Mouse (Mus musculus) CD4-positive helper T cell, adult 2 months (primary cell): Measurements from ENCODE around the gene Ube2n.
A peak's percentile ranks its signal among the peaks of the same experiment; 100 is the strongest.
"Not testable (repeated sequence)": the region's sequence is repeated elsewhere in the genome, so short reads cannot be mapped to it uniquely, and the experiment has no call there.

Experiments used
- DNase-seq: peaks from one replicate; pipeline ENCODE4 v3.0.0-alpha.2; 2012; ENCODE audit warnings: low read depth, missing footprints, low spot score

Ube2n gene

DNA sequence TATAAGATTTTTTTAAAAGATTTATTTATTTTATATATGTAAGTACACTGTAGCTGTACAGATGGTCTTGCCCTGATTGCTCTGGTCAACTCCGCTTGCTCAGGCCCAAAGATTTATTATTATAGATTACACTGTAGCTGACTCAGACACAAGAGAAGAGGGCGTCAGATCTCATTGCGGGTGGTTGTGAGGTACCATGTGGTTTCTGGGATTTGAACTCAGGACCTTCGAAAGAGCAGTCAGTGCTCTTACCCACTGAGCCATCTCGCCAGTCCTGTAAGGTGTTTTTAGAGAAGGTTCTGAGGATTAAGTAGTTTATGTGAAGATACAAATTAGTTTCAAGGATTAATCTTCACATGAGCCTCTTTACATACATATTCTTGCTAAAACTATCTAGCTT is 10.9 kb downstream of the Ube2n start:
- no peak for DNase-seq

- no peak for DNase-seq
These were observed 11.7 kb downstream of the Ube2n start for GRCm38 (mm10) chr10:95526495-95527122.

- no peak for DNase-seq
These were observed 15.7 kb downstream of the Ube2n start for GRCm38 (mm10) chr10:95530551-95531121.

GRCm38 (mm10) chr10:95532916-95533315 is 18.0 kb downstream of the Ube2n start:
- no peak for DNase-seq

- DNase-seq: no peak
These were observed 18.4 kb downstream of the Ube2n start for GRCm38 (mm10) chr10:95533382-95533781.

- DNase-seq: no peak
These were observed 20.7 kb downstream of the Ube2n start for GRCm38 (mm10) chr10:95535399-95536221.

DNA sequence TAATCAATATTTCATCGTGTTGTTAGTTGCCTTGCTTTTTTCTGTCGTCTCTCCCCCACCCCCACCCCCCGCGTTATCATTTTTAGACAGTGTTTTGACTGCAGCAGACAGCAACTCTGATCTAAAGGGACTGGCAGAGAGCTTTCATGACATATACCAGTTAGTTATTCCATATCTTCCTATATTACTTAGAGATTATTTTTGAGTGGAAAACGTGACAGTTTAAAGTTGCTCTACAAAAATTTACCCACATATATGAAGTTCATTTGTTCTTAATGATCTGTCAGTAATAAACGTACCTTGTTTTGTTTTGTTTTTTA is 21.2 kb downstream of the Ube2n start:
- no peak for DNase-seq

DNA sequence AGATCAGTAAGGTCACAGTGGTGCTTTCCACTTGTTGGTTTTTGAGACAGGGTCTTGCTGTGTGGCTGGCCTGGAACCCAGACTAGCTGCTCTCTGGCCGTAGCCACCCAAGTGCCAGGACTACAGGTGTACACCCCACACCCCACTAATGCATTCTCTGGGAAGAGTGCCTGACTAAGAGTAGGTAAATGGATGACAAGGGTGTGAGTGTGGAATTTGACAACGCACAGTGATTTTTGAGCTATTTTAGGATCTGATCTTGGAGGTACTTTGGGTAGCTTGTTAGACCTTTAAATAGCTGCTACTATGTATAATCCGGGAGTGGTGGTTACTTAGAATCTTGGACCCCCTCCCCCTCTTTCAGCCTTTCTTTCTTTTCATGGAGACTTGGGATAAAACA is 24.3 kb downstream of the Ube2n start:
- no peak for DNase-seq

DNA sequence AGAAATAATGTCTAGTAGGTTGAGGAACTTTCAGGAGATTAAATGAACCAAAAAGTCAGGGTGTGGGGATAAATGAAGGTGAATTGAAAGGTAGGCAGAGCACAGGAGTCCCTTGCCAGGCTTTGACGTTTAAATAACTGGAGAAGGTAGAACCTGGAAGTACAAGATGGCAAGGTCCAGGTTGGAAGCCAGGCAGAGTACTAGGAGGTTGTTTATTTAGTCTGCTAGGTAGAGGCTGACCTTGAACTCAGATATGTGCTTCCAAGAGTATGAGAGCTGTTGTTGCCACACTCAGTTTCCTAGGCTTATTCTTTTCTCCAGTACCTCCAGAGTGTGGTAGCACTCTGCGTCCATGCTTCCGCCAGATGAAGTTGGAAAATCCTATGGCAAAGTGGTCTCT is 24.9 kb downstream of the Ube2n start:
- DNase-seq: no peak

- DNase-seq: no peak
These were observed 28.0 kb downstream of the Ube2n start for GRCm38 (mm10) chr10:95542916-95543315.

DNA sequence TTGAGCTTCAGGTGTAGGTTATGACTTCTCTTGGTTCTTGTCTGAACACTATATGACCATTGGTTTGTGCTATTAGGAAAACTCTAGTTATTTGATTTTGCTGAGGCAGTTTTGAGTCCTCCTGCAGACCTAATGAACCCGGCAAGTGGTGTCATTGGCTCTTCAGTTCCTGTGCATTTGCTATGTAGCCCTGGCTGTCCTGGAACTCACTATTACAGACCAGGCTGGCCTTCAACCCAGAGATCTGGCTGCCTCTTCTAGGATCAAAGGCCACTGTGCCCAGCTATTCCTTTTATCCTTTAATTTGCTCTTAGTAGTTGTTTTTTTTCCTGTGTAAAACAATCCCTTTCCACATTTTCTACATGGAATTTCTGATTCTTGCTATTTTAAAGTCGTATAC is 28.4 kb downstream of the Ube2n start:
- no peak for DNase-seq

DNA sequence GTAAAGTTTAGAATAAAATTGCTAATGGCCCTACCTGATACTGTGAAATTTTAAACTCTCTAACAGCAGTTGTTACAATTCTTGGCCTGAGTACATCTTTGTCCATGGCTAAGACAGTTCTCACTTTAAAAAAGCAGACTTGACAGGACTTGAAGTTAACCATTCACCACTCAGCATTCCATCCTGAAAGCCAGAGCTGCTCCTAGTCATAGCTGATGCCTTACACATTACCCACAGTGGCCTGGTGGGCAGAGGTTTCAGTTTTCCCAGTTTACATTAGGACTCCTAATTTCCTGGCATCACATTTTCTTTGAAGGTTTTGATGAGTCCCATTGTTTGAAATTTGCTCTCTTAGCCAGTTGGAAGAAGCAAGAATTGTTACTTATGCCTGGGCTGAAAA is 29.1 kb downstream of the Ube2n start:
- no peak for DNase-seq

GRCm38 (mm10) chr10:95544651-95545050 is 29.7 kb downstream of the Ube2n start:
- no peak for DNase-seq

DNA sequence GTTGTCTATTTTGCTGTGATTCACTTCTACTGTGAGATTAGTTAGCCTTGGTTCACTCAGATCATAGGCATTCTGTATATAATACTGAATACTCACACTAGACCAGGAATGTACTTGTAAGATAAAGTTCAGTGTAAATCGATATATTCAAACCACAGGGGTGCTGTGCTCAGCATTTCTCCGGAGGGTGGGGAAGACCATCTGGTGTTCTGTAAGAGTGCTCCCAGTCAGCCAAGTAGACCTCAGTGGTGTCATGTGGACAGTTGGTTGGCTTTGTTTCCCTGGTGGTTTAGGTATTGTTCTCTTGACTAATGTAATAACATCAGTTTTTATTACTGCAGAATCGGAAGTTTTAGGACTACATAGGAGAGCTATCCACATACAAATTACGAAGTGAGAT is 30.1 kb downstream of the Ube2n start:
- no peak for DNase-seq

- no peak for DNase-seq
These were observed 31.2 kb downstream of the Ube2n start for GRCm38 (mm10) chr10:95546178-95546577.

DNA sequence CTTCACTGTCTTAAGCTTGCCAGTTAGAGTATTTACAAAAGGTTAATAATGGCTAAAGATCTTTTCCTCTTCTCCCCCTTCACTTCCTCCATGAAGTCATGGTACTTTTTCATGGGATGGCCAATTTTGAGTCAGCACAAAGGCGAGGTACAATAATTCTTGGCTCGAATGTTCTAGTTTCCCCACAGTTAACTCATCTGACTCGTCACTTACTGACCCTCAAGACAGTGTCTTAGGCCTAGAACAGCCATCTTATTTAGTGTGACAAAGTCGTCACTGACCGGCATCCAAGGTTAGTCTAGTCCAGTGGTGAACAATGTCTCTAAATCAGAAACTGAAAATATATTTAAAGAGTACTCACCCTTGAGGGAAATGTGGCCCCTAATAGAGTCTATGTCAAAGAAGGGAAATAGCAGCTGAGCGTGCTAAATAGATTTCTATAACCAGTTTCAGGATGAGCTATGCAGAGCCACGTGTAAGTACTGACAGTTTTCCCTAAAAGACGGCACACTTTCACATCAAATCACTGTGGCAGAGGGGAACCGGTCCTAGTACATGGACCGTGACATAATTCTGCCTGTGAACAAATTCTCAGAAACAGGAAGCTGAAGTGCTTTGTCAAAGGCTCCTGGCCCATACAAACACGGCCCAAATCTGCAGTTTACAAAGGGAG is 33.3 kb downstream of the Ube2n start:
- DNase-seq: no peak

- not testable (repeated sequence) for DNase-seq
These were observed 34.1 kb downstream of the Ube2n start for GRCm38 (mm10) chr10:95549080-95549479.

GRCm38 (mm10) chr10:95550506-95550905 is 35.6 kb downstream of the Ube2n start:
- DNase-seq: peak; percentile 44

- peak; percentile 31 for DNase-seq
These were observed 36.8 kb downstream of the Ube2n start for GRCm38 (mm10) chr10:95551752-95552151.

DNA sequence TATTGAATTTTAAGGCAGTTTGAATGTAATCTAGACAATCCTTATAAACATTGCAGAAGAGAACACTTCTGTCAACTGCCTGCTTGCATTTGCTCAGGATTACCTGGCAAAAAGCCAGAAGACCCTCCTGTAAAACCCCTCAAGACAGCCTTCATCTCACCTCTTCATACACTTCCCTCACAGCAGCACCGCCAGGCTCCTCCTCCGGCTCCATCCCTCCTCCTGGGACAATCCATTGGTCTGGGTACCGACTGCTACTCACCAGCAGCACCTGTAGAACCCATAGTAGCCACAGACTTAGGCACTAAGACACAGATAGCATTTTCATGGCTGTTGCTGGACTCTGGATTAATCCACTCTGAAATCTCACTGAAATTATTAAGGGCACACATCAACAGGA is 37.4 kb downstream of the Ube2n start:
- DNase-seq: no peak

DNA sequence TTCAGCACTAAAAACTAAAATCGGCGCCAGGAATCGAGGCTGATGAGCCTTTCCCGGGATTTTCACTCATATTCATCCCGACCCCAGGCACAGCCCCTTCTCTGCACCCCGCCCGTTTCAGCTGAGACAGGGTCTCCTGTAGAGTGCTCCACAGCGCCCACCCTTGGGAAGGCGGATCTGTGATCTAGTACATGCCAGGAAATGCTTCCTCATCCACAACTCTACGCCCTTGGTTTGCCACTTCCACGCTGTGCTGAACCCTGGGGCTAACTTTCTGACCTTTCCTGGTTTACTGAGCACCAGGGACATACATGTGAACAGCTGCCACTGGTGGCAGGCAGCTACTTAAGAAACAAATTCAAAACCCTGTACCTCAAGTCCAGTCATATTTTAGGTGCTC is 40.9 kb downstream of the Ube2n start:
- DNase-seq: no peak

DNA sequence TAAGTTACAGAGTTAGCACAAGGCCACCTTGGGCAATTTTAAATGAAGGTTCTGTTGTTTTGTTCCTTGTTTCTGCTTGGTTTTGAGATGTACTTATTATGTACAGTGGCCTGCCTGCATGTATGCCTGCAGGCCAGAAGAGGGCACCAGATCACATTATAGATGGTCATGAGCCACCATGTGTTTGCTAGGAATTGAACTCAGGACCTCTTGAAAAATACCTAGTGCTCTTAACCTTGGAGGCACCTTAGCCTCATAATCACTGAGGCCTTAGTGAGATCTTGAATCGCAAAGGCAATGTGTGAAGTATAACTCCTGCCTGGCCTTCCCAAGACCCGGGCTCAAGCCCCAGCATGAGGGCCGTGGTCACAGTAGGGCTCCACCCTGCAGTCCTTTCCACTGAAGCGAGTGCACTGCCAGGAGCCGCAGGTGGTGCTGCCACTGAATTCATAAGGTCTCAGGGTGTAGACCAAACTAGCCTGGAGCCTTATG is 42.4 kb downstream of the Ube2n start:
- DNase-seq: peak; percentile 74
